Mouse (Mus musculus) lung, postnatal 0 days (tissue): ENCODE results near the gene 1810010H24Rik. TPM values are rescaled to one million over a fixed set of nuclear protein-coding genes. Genes with fewer than 3 reads are reported as not detected.
"Not testable (repeated sequence)": the region's sequence is repeated elsewhere in the genome, so short reads cannot be mapped to it uniquely, and the experiment has no call there.

Source experiments
- ATAC-seq: fragments of 200-750 bp; cut with Nextera tagmentation; 2 replicates; pipeline ENCODE4 v1.8.0; 2017; ENCODE audit warnings: moderate library complexity
- DNase-seq: peaks from one replicate; pipeline ENCODE4 v3.0.0-alpha.2; 2016; ENCODE audit warnings: low spot score
- H3K27ac ChIP-seq: fragments of 300-500 bp; sonication (generic); 2 replicates; pipeline ENCODE4 v1.5.1; 2014; ENCODE audit warnings: antibody characterized with exemption, mild to moderate bottlenecking, low read length, mixed read lengths
- H3K27me3 ChIP-seq: fragments of 300-500 bp; sonication (generic); replicated peaks from 2 replicates; pipeline ENCODE4 v1.6.1; 2014; ENCODE audit warnings: low read length, mixed read lengths; ENCODE audit not compliant: insufficient read depth
- H3K36me3 ChIP-seq: fragments of 300-500 bp; sonication (generic); 2 replicates; pipeline ENCODE4 v1.6.1; 2014; ENCODE audit warnings: low read length, mixed read lengths; ENCODE audit not compliant: insufficient read depth
- H3K4me1 ChIP-seq: fragments of 300-500 bp; sonication (generic); 2 replicates; pipeline ENCODE4 v1.6.1; 2014; ENCODE audit warnings: antibody characterized with exemption, low read depth, low read length, mixed read lengths; ENCODE audit not compliant: insufficient read depth
- H3K4me2 ChIP-seq: fragments of 300-500 bp; sonication (generic); replicated peaks from 2 replicates; pipeline ENCODE4 v1.6.1; 2014; ENCODE audit warnings: low read depth, mild to moderate bottlenecking, low read length, moderate library complexity, mixed read lengths
- H3K4me3 ChIP-seq: fragments of 300-500 bp; sonication (generic); 2 replicates; pipeline ENCODE4 v1.5.1; 2014; ENCODE audit warnings: low read depth, low read length
- H3K9ac ChIP-seq: fragments of 300-500 bp; sonication (generic); replicated peaks from 2 replicates; pipeline ENCODE4 v1.6.1; 2014; ENCODE audit warnings: low read depth, mild to moderate bottlenecking
- H3K9me3 ChIP-seq: fragments of 300-500 bp; sonication (generic); 2 replicates; pipeline ENCODE4 v1.6.1; 2016; ENCODE audit warnings: low read length, mixed read lengths
- CTCF ChIP-seq: IDR thresholded peaks from 2 replicates; pipeline ENCODE4 v1.5.1; 2016; ENCODE audit warnings: antibody characterized with exemption, mild to moderate bottlenecking
- EP300 ChIP-seq: IDR thresholded peaks from 2 replicates; pipeline ENCODE4 v1.6.1; 2016; ENCODE audit warnings: antibody characterized with exemption, mild to moderate bottlenecking, control low read depth
- WGBS: fragments of 180-500 bp; shearing (Covaris S2); extraction: QIAGEN DNeasy Blood & Tissue Kit; methylation state at CpG from one replicate; pipeline ENCODE4 v1.1.7; 2014; 5-methylcytosine and 5-hydroxymethylcytosine counted together
- polyA plus RNA-seq: library from polyadenylated mRNA; unstranded; fragments of >200 nt; fragmentation: Nextera tagmentation; extraction: Ambion mirVana; gene quantifications from 2 replicates; pipeline ENCODE4 v1.2.1, GENCODE M21; 2015

Gene 1810010H24Rik
- polyA plus RNA-seq, 1 experiment from 2014 or later: 51.8 TPM

DNA sequence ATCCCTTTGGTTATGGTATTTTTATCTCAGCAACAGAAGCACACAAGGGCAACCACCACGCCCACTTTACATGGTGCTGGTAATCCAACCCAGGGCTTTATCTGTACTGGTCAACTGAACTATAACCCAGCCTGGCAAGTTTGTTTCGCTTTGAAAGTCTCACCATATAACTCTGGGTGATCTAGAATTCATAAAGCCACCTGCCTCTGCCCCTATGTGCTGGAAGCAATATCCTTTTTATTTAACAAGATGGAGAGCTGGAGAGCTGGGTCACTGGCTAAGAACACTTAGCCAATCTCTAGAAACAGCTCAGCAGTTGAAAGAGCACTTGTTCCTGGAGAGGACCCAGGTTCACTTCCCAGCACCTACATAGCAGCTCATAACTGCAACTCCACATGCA is 38.1 kb upstream of the 1810010H24Rik start:
- TF ChIP-seq CTCF: no peak
- TF ChIP-seq EP300: no peak
- no peak overlapping the region for H3K4me2 ChIP-seq
- peaks cover 5% of the 10 kb centered on the region; the same call in 1 of the 2 replicates for H3K36me3 ChIP-seq
- no peaks in the 10 kb centered on the region for H3K27me3 ChIP-seq
- no peaks in the 10 kb centered on the region for H3K9me3 ChIP-seq
- no peak overlapping the region for H3K9ac ChIP-seq
- 92% methylated on average over 2 of the region's 2 CpGs for WGBS
- no peak for DNase-seq
- H3K27ac ChIP-seq: 0 out of 2 replicates have a peak overlapping the region, but pooled peaks have one; percentile 22
- ATAC-seq: no peak
- H3K4me3 ChIP-seq: no peak overlapping the region
- no peaks in the 10 kb centered on the region for H3K4me1 ChIP-seq

DNA sequence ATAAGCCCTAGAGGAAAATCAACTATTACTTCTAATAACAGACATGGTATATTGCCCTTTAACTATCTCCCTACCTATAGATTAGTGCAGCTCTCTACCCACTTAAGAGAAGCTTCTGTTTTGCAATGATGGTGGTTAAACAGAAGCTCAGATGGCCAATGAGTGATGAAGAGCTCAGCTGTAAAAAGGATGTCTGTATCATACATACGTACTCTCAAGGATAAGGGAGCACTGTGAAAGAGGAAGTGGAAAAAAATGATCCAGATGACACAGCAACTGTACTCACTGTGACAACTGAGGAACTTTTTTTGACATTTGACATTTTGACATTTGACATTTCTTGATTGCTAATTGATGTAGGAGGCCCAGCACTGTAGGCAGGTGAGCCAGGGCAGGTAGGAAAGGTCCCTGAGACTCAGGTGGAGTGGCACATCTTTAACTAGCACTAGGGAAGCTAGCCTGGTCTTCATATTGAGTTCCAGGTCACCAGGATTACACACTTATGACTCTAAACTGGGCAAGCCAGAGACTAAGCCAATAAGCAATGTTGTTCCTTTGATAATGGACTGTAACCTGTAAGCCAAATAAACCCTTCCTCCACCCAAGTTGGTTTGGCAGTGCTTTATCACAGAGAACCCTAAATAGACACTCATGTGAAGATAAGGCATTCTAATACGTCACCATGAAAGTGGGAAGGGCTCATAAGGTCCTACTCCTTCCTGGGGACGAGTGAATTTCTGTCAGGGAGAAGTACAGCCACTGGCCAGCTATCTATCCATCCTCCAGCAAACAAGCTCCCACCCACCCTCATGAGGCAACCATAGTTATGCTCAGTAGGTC is 31.0 kb upstream of the 1810010H24Rik start:
- DNase-seq: peak; percentile 39
- Histone ChIP-seq H3K4me3 (no peak overlapping the region), H3K9ac (no peak overlapping the region), H3K27me3 (no peaks in the 10 kb centered on the region), H3K9me3 (no peaks in the 10 kb centered on the region), H3K4me2 (no peak overlapping the region), H3K27ac (no peak overlapping the region), H3K4me1 (no peaks in the 10 kb centered on the region), H3K36me3 (peaks cover 20% of the 10 kb centered on the region)
- ATAC-seq: no peak
- TF ChIP-seq EP300 (peak; percentile 52), CTCF (no peak)
- 47% methylated on average over 3 of the region's 3 CpGs for WGBS

GRCm38 (mm10) chr11:106996492-106996891 is 29.0 kb upstream of the 1810010H24Rik start:
- H3K9ac ChIP-seq, H3K9me3 ChIP-seq, ATAC-seq, H3K4me1 ChIP-seq, H3K4me2 ChIP-seq, H3K27me3 ChIP-seq, H3K27ac ChIP-seq, H3K4me3 ChIP-seq, DNase-seq: not testable (repeated sequence)
- 93% methylated on average over 7 of the region's 7 CpGs for WGBS
- peaks cover 15% of the 10 kb centered on the region for H3K36me3 ChIP-seq

GRCm38 (mm10) chr11:106997976-106998375 is 27.5 kb upstream of the 1810010H24Rik start:
- H3K27ac ChIP-seq: peak overlapping the region; percentile 86
- TF ChIP-seq EP300 (no peak), CTCF (no peak)
- H3K36me3 ChIP-seq: peaks cover 15% of the 10 kb centered on the region
- H3K4me3 ChIP-seq: peak overlapping the region; percentile 81
- H3K9ac ChIP-seq: peak overlapping the region; percentile 66; the same call in 1 of the 2 replicates
- 11% methylated on average over 5 of the region's 5 CpGs for WGBS
- ATAC-seq (no peak), DNase-seq (no peak)
- H3K9me3 ChIP-seq: no peaks in the 10 kb centered on the region
- no peaks in the 10 kb centered on the region for H3K4me1 ChIP-seq
- no peaks in the 10 kb centered on the region for H3K27me3 ChIP-seq
- peak overlapping the region; percentile 85 for H3K4me2 ChIP-seq

DNA sequence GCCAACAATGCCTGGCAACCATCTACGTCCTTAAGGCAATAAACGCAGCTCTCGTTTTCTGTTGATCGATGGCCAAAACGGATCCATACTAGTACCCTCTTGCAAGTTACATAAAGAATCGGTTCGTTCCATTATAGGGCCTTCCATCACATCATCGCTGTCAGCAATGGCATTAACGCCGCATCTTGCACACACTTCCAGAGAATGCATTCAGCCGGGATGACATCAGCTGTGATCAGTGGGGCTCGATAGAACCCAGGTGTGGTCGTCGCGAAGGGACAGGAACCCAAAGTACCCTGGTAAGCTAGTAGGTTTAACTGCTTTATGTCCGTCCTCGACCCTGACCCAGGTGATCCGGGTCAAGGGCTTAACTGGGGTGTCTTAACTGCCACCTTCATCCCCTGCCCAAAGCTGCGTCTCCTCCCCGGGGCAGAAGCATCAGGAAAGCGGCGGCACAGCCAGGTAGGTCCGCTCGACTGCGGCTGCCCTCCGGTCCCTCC is 26.8 kb upstream of the 1810010H24Rik start:
- H3K36me3 ChIP-seq: peaks cover 10% of the 10 kb centered on the region; the same call in 1 of the 2 replicates
- peak overlapping the region; percentile 81 for H3K4me3 ChIP-seq
- TF ChIP-seq EP300 (no peak), CTCF (no peak)
- no peaks in the 10 kb centered on the region for H3K4me1 ChIP-seq
- peak overlapping the region; percentile 66 for H3K9ac ChIP-seq
- no peaks in the 10 kb centered on the region for H3K27me3 ChIP-seq
- ATAC-seq (peak; percentile 4), DNase-seq (peak; percentile 45)
- peak overlapping the region; percentile 85 for H3K4me2 ChIP-seq
- H3K9me3 ChIP-seq: no peaks in the 10 kb centered on the region
- WGBS: under 1% methylated on average over 24 of the region's 26 CpGs
- H3K27ac ChIP-seq: peak overlapping the region; percentile 86

- 1% methylated on average over 43 of the region's 62 CpGs for WGBS
- Histone ChIP-seq H3K36me3 (peaks cover 10% of the 10 kb centered on the region; the same call in 1 of the 2 replicates), H3K27me3 (no peaks in the 10 kb centered on the region), H3K4me3 (peak within 1 kb of the TSS; percentile 81), H3K4me2 (peak within 1 kb of the TSS; percentile 85), H3K27ac (peak within 1 kb of the TSS; percentile 87), H3K9ac (peak within 1 kb of the TSS; percentile 66), H3K4me1 (no peaks in the 10 kb centered on the region), H3K9me3 (no peaks in the 10 kb centered on the region)
- peak; percentile 95 for ATAC-seq
- peak; percentile 96 for DNase-seq
- TF ChIP-seq CTCF (no peak), EP300 (peak; percentile 90)
Observed at GRCm38 (mm10) chr11:106999151-106999948, 26.1 kb upstream of the 1810010H24Rik start, which contains the start of gene Kpna2. Gene Kpna2, minus strand, starts transcription at chr11:106999541.
